Mouse (Mus musculus) MEL (cell line): Measurements from ENCODE around the gene H2-M2. TPM values are rescaled to one million over a fixed set of nuclear protein-coding genes. Genes with fewer than 3 reads are reported as not detected.
"Not testable (repeated sequence)": the region's sequence is repeated elsewhere in the genome, so short reads cannot be mapped to it uniquely, and the experiment has no call there.

Source experiments
- DNase-seq: peaks from one replicate; pipeline ENCODE4 v3.0.0; 2011; ENCODE audit warnings: low read depth, low spot score
- H3K27ac ChIP-seq: 2 replicates; pipeline ENCODE4 v1.5.1; 2012; ENCODE audit warnings: low read depth, mild to moderate bottlenecking, control low read depth, low read length, moderate library complexity; ENCODE audit not compliant: control insufficient read depth
- H3K27me3 ChIP-seq, 2 experiments: fragments of 150-350 bp in 1 of 2; sonication (generic) in 1 of 2; 2 replicates each; pipeline ENCODE4 v1.6.1; 2012; ENCODE audit warnings: low read length in 2 of 2, mild to moderate bottlenecking in 2 of 2, improper control_type of control experiment in 1 of 2, moderate library complexity in 1 of 2; ENCODE audit not compliant: insufficient read depth in 2 of 2, control insufficient read depth in 1 of 2
- H3K36me3 ChIP-seq, 2 experiments: 2 replicates each; pipeline ENCODE4 v1.6.1; 2012 to 2014; ENCODE audit warnings: low read length in 2 of 2, improper control_type of control experiment in 1 of 2, inconsistent platforms in 1 of 2, mild to moderate bottlenecking in 1 of 2; ENCODE audit not compliant: insufficient read depth in 2 of 2, control insufficient read depth in 1 of 2
- H3K4me1 ChIP-seq, 2 experiments: fragments of 150-350 bp in 1 of 2; sonication (generic) in 1 of 2; 2 replicates each; pipeline ENCODE4 v1.6.1; 2012; ENCODE audit warnings: low read length in 2 of 2, improper control_type of control experiment in 1 of 2, mild to moderate bottlenecking in 1 of 2; ENCODE audit not compliant: insufficient read depth in 2 of 2, control insufficient read depth in 1 of 2
- H3K4me3 ChIP-seq, 2 experiments: fragments of 150-350 bp in 1 of 2; sonication (generic) in 1 of 2; 2 replicates each; pipeline ENCODE4 v1.5.1; 2012; ENCODE audit warnings: low read depth in 2 of 2, low read length in 2 of 2, mild to moderate bottlenecking in 2 of 2, moderate library complexity in 2 of 2, control low read depth in 1 of 2, improper control_type of control experiment in 1 of 2; ENCODE audit not compliant: control insufficient read depth in 1 of 2, insufficient read depth in 1 of 2
- H3K79me2 ChIP-seq: 2 replicates; pipeline ENCODE4 v1.6.1; 2012; ENCODE audit warnings: mild to moderate bottlenecking, low read length, moderate library complexity; ENCODE audit not compliant: control insufficient read depth, poor library complexity, insufficient read depth
- H3K9ac ChIP-seq: 2 replicates; pipeline ENCODE4 v1.6.1; 2012; ENCODE audit warnings: low read depth, mild to moderate bottlenecking, control low read depth, low read length, moderate library complexity; ENCODE audit not compliant: control insufficient read depth, poor library complexity, severe bottlenecking
- H3K9me3 ChIP-seq: fragments of 150-350 bp; sonication (generic); replicated peaks from 2 replicates; pipeline ENCODE4 v1.6.1; 2012; ENCODE audit warnings: mild to moderate bottlenecking, low read length, improper control_type of control experiment, moderate library complexity; ENCODE audit not compliant: insufficient read depth
- CTCF ChIP-seq, 3 experiments: IDR thresholded peaks in 2 of 3; conservative IDR thresholded peaks in 1 of 3; 2 replicates each; pipeline ENCODE4 v1.5.1; 2011 to 2012; ENCODE audit warnings: low read length in 3 of 3, low read depth in 2 of 3, mild to moderate bottlenecking in 2 of 3, improper control_type of control experiment in 1 of 3, inconsistent platforms in 1 of 3, mixed read lengths in 1 of 3, moderate library complexity in 1 of 3; ENCODE audit not compliant: control insufficient read depth in 1 of 3, insufficient read depth in 1 of 3, poor library complexity in 1 of 3, severe bottlenecking in 1 of 3
- E2F4 ChIP-seq: IDR thresholded peaks from 2 replicates; pipeline ENCODE4 v1.6.1; 2011; ENCODE audit warnings: low read depth, low read length, improper control_type of control experiment, borderline replicate concordance
- EP300 ChIP-seq, 2 experiments: IDR thresholded peaks; 2 replicates each; pipeline ENCODE4 v1.6.1; 2011; ENCODE audit warnings: improper control_type of control experiment in 2 of 2, low read length in 2 of 2, low read depth in 1 of 2, mild to moderate bottlenecking in 1 of 2
- ETS1 ChIP-seq: IDR thresholded peaks from 2 replicates; pipeline ENCODE4 v1.6.1; 2012; ENCODE audit warnings: low read depth, mild to moderate bottlenecking, inconsistent platforms, low read length, improper control_type of control experiment, moderate library complexity
- JUND ChIP-seq: IDR thresholded peaks from 2 replicates; pipeline ENCODE4 v1.6.1; 2011; ENCODE audit warnings: low read depth, mild to moderate bottlenecking, improper control_type of control experiment, low read length
- MAX ChIP-seq: IDR thresholded peaks from 2 replicates; pipeline ENCODE4 v1.6.1; 2011; ENCODE audit warnings: low read length, improper control_type of control experiment
- MYC ChIP-seq: IDR thresholded peaks from 2 replicates; pipeline ENCODE4 v1.6.1; 2011; ENCODE audit warnings: low read depth, mild to moderate bottlenecking, low read length, improper control_type of control experiment, moderate library complexity
- POLR2A ChIP-seq, 2 experiments: IDR thresholded peaks; 2 replicates each; pipeline ENCODE4 v1.6.1; 2011 to 2012; ENCODE audit warnings: low read length in 2 of 2, mild to moderate bottlenecking in 2 of 2, control low read depth in 1 of 2, improper control_type of control experiment in 1 of 2, low read depth in 1 of 2, moderate library complexity in 1 of 2; ENCODE audit not compliant: control insufficient read depth in 1 of 2, insufficient read depth in 1 of 2, poor library complexity in 1 of 2
- POLR2AphosphoS2 ChIP-seq: IDR thresholded peaks from 2 replicates; pipeline ENCODE4 v1.6.1; 2011; ENCODE audit warnings: low read length, improper control_type of control experiment
- RCOR1 ChIP-seq: IDR thresholded peaks from 2 replicates; pipeline ENCODE4 v1.6.1; 2012; ENCODE audit warnings: low read depth, mild to moderate bottlenecking, inconsistent platforms, low read length, improper control_type of control experiment
- SIN3A ChIP-seq: IDR thresholded peaks from 2 replicates; pipeline ENCODE4 v1.6.1; 2012; ENCODE audit warnings: low read length, improper control_type of control experiment, inconsistent platforms
- SMC3 ChIP-seq: IDR thresholded peaks from 2 replicates; pipeline ENCODE4 v1.6.1; 2011; ENCODE audit warnings: low read depth, low read length, improper control_type of control experiment
- ZNF384 ChIP-seq: IDR thresholded peaks from 2 replicates; pipeline ENCODE4 v1.6.1; 2012; ENCODE audit warnings: low read depth, mild to moderate bottlenecking, inconsistent platforms, low read length, improper control_type of control experiment
- polyA plus RNA-seq, 2 experiments: library from polyadenylated mRNA; stranded (reverse) in 1 of 2; unstranded in 1 of 2; fragments of >175 nt in 1 of 2; fragments of >200 nt in 1 of 2; gene quantifications; 2 replicates each; pipeline versions ENCODE4 v1.2.1 to v1.2.4; 2012; ENCODE audit warnings: low replicate concordance in 2 of 2, low read depth in 1 of 2; ENCODE audit not compliant: insufficient read length in 2 of 2, insufficient read depth in 1 of 2, missing spikeins in 1 of 2
- total RNA-seq: library from RNA; depleted of rRNA; stranded (reverse); fragments of 300-350 nt; gene quantifications from 2 replicates; pipeline ENCODE4 v1.2.3, GENCODE M21; 2012; rRNA removed

The H2-M2 gene
- total RNA-seq (not detected in 2 replicates), polyA plus RNA-seq (under 1 TPM in 1 of 2 experiments, not detected in 1; 0.88 TPM)

- no peaks in the 10 kb centered on the region for H3K27me3 ChIP-seq
- H3K79me2 ChIP-seq: no peaks in the 10 kb centered on the region
- no peak for TF ChIP-seq EP300 (IDR thresholded peaks at IDR 0.05; ENCODE audit: low read depth in 1 of 2, low read length in 2 of 2)
- TF ChIP-seq POLR2AphosphoS2: no peak
- no peak for TF ChIP-seq MAX
- TF ChIP-seq ZNF384: no peak
- no peak for TF ChIP-seq CTCF (IDR thresholded peaks at IDR 0.05 in 2 of 3, conservative IDR thresholded peaks at IDR 0.05 in 1 of 3; ENCODE audit: control insufficient read depth in 1 of 3, insufficient read depth in 1 of 3, low read depth in 2 of 3, low read length in 3 of 3, poor library complexity in 1 of 3, severe bottlenecking in 1 of 3)
- TF ChIP-seq ETS1: no peak
- TF ChIP-seq POLR2A (IDR thresholded peaks at IDR 0.05; ENCODE audit: control insufficient read depth in 1 of 2, insufficient read depth in 1 of 2, low read depth in 1 of 2, low read length in 2 of 2, poor library complexity in 1 of 2): no peak
- TF ChIP-seq E2F4: no peak
- TF ChIP-seq SIN3A: no peak
- TF ChIP-seq SMC3: no peak
- no peak for TF ChIP-seq RCOR1
- TF ChIP-seq MYC: no peak
- no peak for TF ChIP-seq JUND
- H3K27ac ChIP-seq: no peak within 1 kb of the TSS
- no peak within 1 kb of the TSS for H3K9ac ChIP-seq
- H3K36me3 ChIP-seq: no peaks in the 10 kb centered on the region
- no peaks in the 10 kb centered on the region for H3K9me3 ChIP-seq
- no peak for DNase-seq
- no peak within 1 kb of the TSS for H3K4me3 ChIP-seq
- H3K4me1 ChIP-seq: no peaks in the 10 kb centered on the region
These were observed at the start of gene H2-M2 for GRCm38 (mm10) chr17:37483452-37483851. TSS of gene H2-M2 (minus strand) at chr17:37483552.

- not testable (repeated sequence) for H3K27me3 ChIP-seq, H3K27ac ChIP-seq
These were observed 42.1 kb upstream of the H2-M2 start for GRCm38 (mm10) chr17:37525427-37525826.

GRCm38 (mm10) chr17:37524612-37525011, 41.3 kb upstream of the H2-M2 start:
- H3K9me3 ChIP-seq, H3K27me3 ChIP-seq, H3K4me3 ChIP-seq, H3K27ac ChIP-seq, H3K4me1 ChIP-seq, DNase-seq, H3K9ac ChIP-seq, H3K36me3 ChIP-seq, H3K79me2 ChIP-seq: not testable (repeated sequence)

More at GRCm38 (mm10) chr17:37525427-37525826, 42.1 kb upstream of the H2-M2 start:
- H3K9me3 ChIP-seq, H3K9ac ChIP-seq, H3K79me2 ChIP-seq, DNase-seq, H3K4me1 ChIP-seq, H3K36me3 ChIP-seq, H3K4me3 ChIP-seq: not testable (repeated sequence)
